Mouse (Mus musculus): ENCODE measurements around the gene Fpgt.

- TF ChIP-seq CTCF (IDR thresholded peaks at IDR 0.05; ENCODE audit: control insufficient read depth, insufficient read depth, low read length), result no peak
- TF ChIP-seq POLR2A (IDR thresholded peaks at IDR 0.05; ENCODE audit: borderline replicate concordance, control insufficient read depth, low read depth, low read length), result no peak
These were observed 34.3 kb downstream of the Fpgt start for GRCm38 (mm10) chr3:155058800-155059448.

Measured in bone marrow, adult 2 months (tissue).